Mouse (Mus musculus): ENCODE data around the gene Gm1043. TPM values are rescaled to one million over a fixed set of nuclear protein-coding genes. Genes with fewer than 3 reads are reported as not detected.

Gm1043 gene
- polyA plus RNA-seq, 1 experiment from 2014 or later: not detected

- ATAC-seq (ENCODE audit: low FRiP score, low TSS enrichment): no peak
- Histone ChIP-seq H3K4me3 (ENCODE audit: low read length) (no peak overlapping the region), H3K9ac (replicated peaks; ENCODE audit: low read length) (no peak overlapping the region), H3K4me1 (ENCODE audit: insufficient read depth, low read length) (no peaks in the 10 kb centered on the region), H3K27ac (ENCODE audit: low read length) (no peak overlapping the region), H3K4me2 (replicated peaks; ENCODE audit: low read depth, low read length) (no peak overlapping the region), H3K27me3 (ENCODE audit: insufficient read depth, low read length) (no peaks in the 10 kb centered on the region), H3K9me3 (ENCODE audit: low read length) (no peaks in the 10 kb centered on the region), H3K36me3 (ENCODE audit: insufficient read depth, low read length) (no peaks in the 10 kb centered on the region)
- WGBS: 15% methylated on average over 4 of the region's 4 CpGs
Observed at GRCm38 (mm10) chr5:37147536-37147935, 62.4 kb downstream of the Gm1043 start.

- 70% methylated on average over 5 of the region's 5 CpGs for WGBS
- Histone ChIP-seq H3K9ac (replicated peaks; ENCODE audit: low read length) (no peak overlapping the region), H3K27me3 (ENCODE audit: insufficient read depth, low read length) (no peaks in the 10 kb centered on the region), H3K4me1 (ENCODE audit: insufficient read depth, low read length) (no peaks in the 10 kb centered on the region), H3K36me3 (ENCODE audit: insufficient read depth, low read length) (no peaks in the 10 kb centered on the region), H3K9me3 (ENCODE audit: low read length) (no peaks in the 10 kb centered on the region), H3K27ac (ENCODE audit: low read length) (no peak overlapping the region), H3K4me3 (ENCODE audit: low read length) (no peak overlapping the region), H3K4me2 (replicated peaks; ENCODE audit: low read depth, low read length) (no peak overlapping the region)
- ATAC-seq (ENCODE audit: low FRiP score, low TSS enrichment): no peak
Observed at GRCm38 (mm10) chr5:37150650-37151049, 65.5 kb downstream of the Gm1043 start.

- H3K27ac ChIP-seq (ENCODE audit: low read length): no peak overlapping the region
- 76% methylated on average over 7 of the region's 7 CpGs for WGBS
- H3K4me1 ChIP-seq (ENCODE audit: insufficient read depth, low read length): no peaks in the 10 kb centered on the region
- H3K9ac ChIP-seq (replicated peaks; ENCODE audit: low read length): no peak overlapping the region
- no peak overlapping the region for H3K4me2 ChIP-seq (replicated peaks; ENCODE audit: low read depth, low read length)
- H3K27me3 ChIP-seq (ENCODE audit: insufficient read depth, low read length): no peaks in the 10 kb centered on the region
- H3K36me3 ChIP-seq (ENCODE audit: insufficient read depth, low read length): no peaks in the 10 kb centered on the region
- no peaks in the 10 kb centered on the region for H3K9me3 ChIP-seq (ENCODE audit: low read length)
- no peak overlapping the region for H3K4me3 ChIP-seq (ENCODE audit: low read length)
- ATAC-seq (ENCODE audit: low FRiP score, low TSS enrichment): no peak
Observed at GRCm38 (mm10) chr5:37154472-37154871, 69.3 kb downstream of the Gm1043 start.

GRCm38 (mm10) chr5:37158408-37158807, 73.2 kb downstream of the Gm1043 start:
- H3K4me2 ChIP-seq (replicated peaks; ENCODE audit: low read depth, low read length): no peak overlapping the region
- no peaks in the 10 kb centered on the region for H3K36me3 ChIP-seq (ENCODE audit: insufficient read depth, low read length)
- no peak for ATAC-seq (ENCODE audit: low FRiP score, low TSS enrichment)
- H3K27me3 ChIP-seq (ENCODE audit: insufficient read depth, low read length): peaks cover 38% of the 10 kb centered on the region
- H3K9ac ChIP-seq (replicated peaks; ENCODE audit: low read length): no peak overlapping the region
- H3K9me3 ChIP-seq (ENCODE audit: low read length): no peaks in the 10 kb centered on the region
- H3K4me3 ChIP-seq (ENCODE audit: low read length): no peak overlapping the region
- 75% methylated on average over 7 of the region's 7 CpGs for WGBS
- H3K4me1 ChIP-seq (ENCODE audit: insufficient read depth, low read length): 0 out of 2 replicates have a peak, but pooled peaks cover 5% of the 10 kb centered on the region
- no peak overlapping the region for H3K27ac ChIP-seq (ENCODE audit: low read length)

- H3K9me3 ChIP-seq (ENCODE audit: low read length): no peaks in the 10 kb centered on the region
- no peak overlapping the region for H3K27ac ChIP-seq (ENCODE audit: low read length)
- peak overlapping the region; percentile 29 for H3K4me3 ChIP-seq (ENCODE audit: low read length)
- H3K9ac ChIP-seq (replicated peaks; ENCODE audit: low read length): no peak overlapping the region
- no peak for ATAC-seq (ENCODE audit: low FRiP score, low TSS enrichment)
- 0 out of 2 replicates have a peak, but pooled peaks cover 5% of the 10 kb centered on the region for H3K4me1 ChIP-seq (ENCODE audit: insufficient read depth, low read length)
- no peaks in the 10 kb centered on the region for H3K36me3 ChIP-seq (ENCODE audit: insufficient read depth, low read length)
- 8% methylated on average over 74 of the region's 75 CpGs for WGBS
- H3K4me2 ChIP-seq (replicated peaks; ENCODE audit: low read depth, low read length): peak overlapping the region; percentile 50
- H3K27me3 ChIP-seq (ENCODE audit: insufficient read depth, low read length): peaks cover 66% of the 10 kb centered on the region
Observed at GRCm38 (mm10) chr5:37162871-37163781, 78.0 kb downstream of the Gm1043 start.

GRCm38 (mm10) chr5:37176466-37176865, 91.3 kb downstream of the Gm1043 start:
- Histone ChIP-seq H3K36me3 (ENCODE audit: insufficient read depth, low read length) (no peaks in the 10 kb centered on the region), H3K27ac (ENCODE audit: low read length) (no peak overlapping the region), H3K27me3 (ENCODE audit: insufficient read depth, low read length) (no peaks in the 10 kb centered on the region), H3K4me2 (replicated peaks; ENCODE audit: low read depth, low read length) (no peak overlapping the region), H3K4me3 (ENCODE audit: low read length) (no peak overlapping the region), H3K4me1 (ENCODE audit: insufficient read depth, low read length) (no peaks in the 10 kb centered on the region), H3K9me3 (ENCODE audit: low read length) (peaks cover 6% of the 10 kb centered on the region; the same call in 1 of the 2 replicates), H3K9ac (replicated peaks; ENCODE audit: low read length) (no peak overlapping the region)
- no peak for ATAC-seq (ENCODE audit: low FRiP score, low TSS enrichment)
- WGBS: 30% methylated on average over 4 of the region's 4 CpGs

GRCm38 (mm10) chr5:37177061-37177460, 91.9 kb downstream of the Gm1043 start:
- Histone ChIP-seq H3K9me3 (ENCODE audit: low read length) (peaks cover 6% of the 10 kb centered on the region; the same call in 1 of the 2 replicates), H3K27me3 (ENCODE audit: insufficient read depth, low read length) (no peaks in the 10 kb centered on the region), H3K4me2 (replicated peaks; ENCODE audit: low read depth, low read length) (no peak overlapping the region), H3K4me1 (ENCODE audit: insufficient read depth, low read length) (no peaks in the 10 kb centered on the region), H3K27ac (ENCODE audit: low read length) (no peak overlapping the region), H3K36me3 (ENCODE audit: insufficient read depth, low read length) (no peaks in the 10 kb centered on the region), H3K9ac (replicated peaks; ENCODE audit: low read length) (no peak overlapping the region), H3K4me3 (ENCODE audit: low read length) (no peak overlapping the region)
- 79% methylated on average over 7 of the region's 7 CpGs for WGBS
- no peak for ATAC-seq (ENCODE audit: low FRiP score, low TSS enrichment)

GRCm38 (mm10) chr5:37178811-37179210, 93.6 kb downstream of the Gm1043 start:
- WGBS: 38% methylated on average over 4 of the region's 4 CpGs
- no peak overlapping the region for H3K4me3 ChIP-seq (ENCODE audit: low read length)
- H3K4me2 ChIP-seq (replicated peaks; ENCODE audit: low read depth, low read length): no peak overlapping the region
- H3K9me3 ChIP-seq (ENCODE audit: low read length): peaks cover 6% of the 10 kb centered on the region; the same call in 1 of the 2 replicates
- no peaks in the 10 kb centered on the region for H3K36me3 ChIP-seq (ENCODE audit: insufficient read depth, low read length)
- no peak for ATAC-seq (ENCODE audit: low FRiP score, low TSS enrichment)
- H3K4me1 ChIP-seq (ENCODE audit: insufficient read depth, low read length): no peaks in the 10 kb centered on the region
- no peak overlapping the region for H3K9ac ChIP-seq (replicated peaks; ENCODE audit: low read length)
- no peak overlapping the region for H3K27ac ChIP-seq (ENCODE audit: low read length)
- no peaks in the 10 kb centered on the region for H3K27me3 ChIP-seq (ENCODE audit: insufficient read depth, low read length)

GRCm38 (mm10) chr5:37179872-37180271, 94.7 kb downstream of the Gm1043 start:
- Histone ChIP-seq H3K9me3 (ENCODE audit: low read length) (peaks cover 6% of the 10 kb centered on the region; the same call in 1 of the 2 replicates), H3K4me3 (ENCODE audit: low read length) (no peak overlapping the region), H3K36me3 (ENCODE audit: insufficient read depth, low read length) (no peaks in the 10 kb centered on the region), H3K27ac (ENCODE audit: low read length) (no peak overlapping the region), H3K4me1 (ENCODE audit: insufficient read depth, low read length) (no peaks in the 10 kb centered on the region), H3K9ac (replicated peaks; ENCODE audit: low read length) (no peak overlapping the region), H3K4me2 (replicated peaks; ENCODE audit: low read depth, low read length) (no peak overlapping the region), H3K27me3 (ENCODE audit: insufficient read depth, low read length) (no peaks in the 10 kb centered on the region; the same call in 1 of the 2 replicates)
- ATAC-seq (ENCODE audit: low FRiP score, low TSS enrichment): no peak
- 93% methylated on average over 9 of the region's 9 CpGs for WGBS

- Histone ChIP-seq H3K9me3 (ENCODE audit: low read length) (peaks cover 6% of the 10 kb centered on the region; the same call in 1 of the 2 replicates), H3K4me1 (ENCODE audit: insufficient read depth, low read length) (no peaks in the 10 kb centered on the region), H3K4me2 (replicated peaks; ENCODE audit: low read depth, low read length) (no peak overlapping the region), H3K27ac (ENCODE audit: low read length) (no peak overlapping the region), H3K4me3 (ENCODE audit: low read length) (no peak overlapping the region), H3K36me3 (ENCODE audit: insufficient read depth, low read length) (no peaks in the 10 kb centered on the region), H3K9ac (replicated peaks; ENCODE audit: low read length) (no peak overlapping the region), H3K27me3 (ENCODE audit: insufficient read depth, low read length) (no peaks in the 10 kb centered on the region; the same call in 1 of the 2 replicates)
- no peak for ATAC-seq (ENCODE audit: low FRiP score, low TSS enrichment)
- WGBS: 68% methylated on average over 1 of the region's 1 CpGs
Observed at GRCm38 (mm10) chr5:37180624-37181023, 95.5 kb downstream of the Gm1043 start.
